Mouse (Mus musculus): Measurements from ENCODE around the gene Mcrs1. TPM values are rescaled to one million over a fixed set of nuclear protein-coding genes. Genes with fewer than 3 reads are reported as not detected.

Gene Mcrs1
- polyA plus RNA-seq, 1 experiment, result 84.9 TPM

DNA sequence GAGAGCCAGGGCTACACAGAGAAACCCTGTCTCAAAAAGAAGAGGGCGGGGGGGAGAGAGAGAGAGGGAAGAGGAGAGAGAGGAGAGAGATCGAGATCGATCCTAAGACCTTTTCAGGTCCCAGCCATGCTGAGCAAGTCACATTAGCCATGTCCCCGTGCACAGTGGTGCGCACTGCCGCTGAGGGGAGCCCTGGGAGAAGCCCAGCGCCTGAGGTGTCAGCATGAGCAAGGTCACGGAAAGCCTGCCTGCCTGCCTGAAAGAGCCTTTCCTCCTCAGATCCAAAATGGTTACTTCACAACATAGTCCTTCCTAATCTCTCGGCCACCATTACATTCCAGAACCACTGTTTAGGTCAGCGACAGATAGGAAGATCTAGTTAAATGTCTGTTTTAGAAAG is 57.4 kb downstream of the Mcrs1 start:
- Histone ChIP-seq H3K27me3 (ENCODE audit: control insufficient read depth, insufficient read depth, low read length) (no peaks in the 10 kb centered on the region; the same call in 1 of the 2 replicates), H3K4me3 (replicated peaks; ENCODE audit: insufficient read depth, low read depth, low read length) (no peak overlapping the region), H3K27ac (ENCODE audit: insufficient read depth, low read length) (no peak overlapping the region), H3K4me1 (ENCODE audit: control insufficient read depth, insufficient read depth, low read length) (no peaks in the 10 kb centered on the region)
- TF ChIP-seq POLR2A (IDR thresholded peaks at IDR 0.05; ENCODE audit: borderline replicate concordance, insufficient read depth, low read length), result no peak
- no peak for TF ChIP-seq CTCF (IDR thresholded peaks at IDR 0.05; ENCODE audit: borderline replicate concordance, insufficient read depth, low read depth, low read length)
- DNase-seq, result no peak
- 56% methylated on average over 10 of the region's 10 CpGs for WGBS

Other genes starting within 250 kb of the Mcrs1 start
- 6.4 and 9.0 TPM in 2 replicates for gene Tuba1c, start 222.1 kb downstream of the Mcrs1 start, polyA plus RNA-seq (2012; rRNA removed)
- gene Prph, start 196.8 kb downstream of the Mcrs1 start, polyA plus RNA-seq (2012; rRNA removed), result 25.7 and 37.7 TPM in 2 replicates
- 0.07 and 0.22 TPM in 2 replicates for gene Troap, start 177.4 kb downstream of the Mcrs1 start, polyA plus RNA-seq (2012; rRNA removed)
- 1.3 and 1.6 TPM in 2 replicates for gene C1ql4, start 164.1 kb downstream of the Mcrs1 start, polyA plus RNA-seq (2012; rRNA removed)
- gene Dnajc22, start 158.8 kb downstream of the Mcrs1 start, polyA plus RNA-seq (2012; rRNA removed), result 0.13 TPM in 1 of 2 replicates, not detected in the other
- gene Spats2, start 126.0 kb downstream of the Mcrs1 start, polyA plus RNA-seq (2012; rRNA removed), result 26.7 and 26.9 TPM in 2 replicates
- gene Kcnh3, start 27.1 kb downstream of the Mcrs1 start, polyA plus RNA-seq (2012; rRNA removed), result 5.0 and 7.0 TPM in 2 replicates
- 141 and 152 TPM in 2 replicates for gene Prpf40b, start 43.1 kb upstream of the Mcrs1 start, polyA plus RNA-seq (2012; rRNA removed)
- gene Fam186b, start 43.9 kb upstream of the Mcrs1 start, polyA plus RNA-seq (2012; rRNA removed), result 1.1 and 1.9 TPM in 2 replicates
- 10.0 and 10.7 TPM in 2 replicates for gene Fmnl3, start 118.5 kb upstream of the Mcrs1 start, polyA plus RNA-seq (2012; rRNA removed)
- gene Tmbim6, start 140.9 kb upstream of the Mcrs1 start, polyA plus RNA-seq (2012; rRNA removed), result 401 and 418 TPM in 2 replicates
- 12.3 TPM in 2 replicates for gene Nckap5l, start 205.8 kb upstream of the Mcrs1 start, polyA plus RNA-seq (2012; rRNA removed)
- gene Bcdin3d, start 222.8 kb upstream of the Mcrs1 start, polyA plus RNA-seq (2012; rRNA removed), result 11.6 and 12.4 TPM in 2 replicates

Measured in cerebellum, adult 2 months (tissue).